ENCODE assay signal across 22 mouse cellular contexts in genomic region chr13:107394451-107394850, GRCm38 (mm10).
DNase-seq lines count a peak whose midpoint lies in the region; TF ChIP-seq lines count a peak whose summit lies in the region.
"Had no signal": no experiment of that assay in that cellular context is flagged by ENCODE, and none has a peak within 500 bp of the region (broad histone marks: within the 10 kb centered on the region; RNA-seq: fewer than 3 reads in every experiment).

No protein-coding gene starts in this region.

- TF ChIP-seq CTCF in kidney, adult 2 months (conservative IDR thresholded peaks at IDR 0.05; ENCODE audit: insufficient read depth, insufficient read length, low read depth, low read length), result no peak

- WGBS in kidney, adult 2 months, result 61% methylated on average over 1 of the region's 1 CpGs

- H3K27me3 ChIP-seq in kidney, adult 2 months (replicated peaks; ENCODE audit: control insufficient read depth, insufficient read depth, low read length), result no peaks in the 10 kb centered on the region
- H3K27me3 ChIP-seq: embryonic facial prominence, embryonic 12.5 days; embryonic facial prominence, embryonic 15.5 days; forebrain, embryonic 13.5 days; heart, embryonic 13.5 days; hindbrain, embryonic 12.5 days; hindbrain, embryonic 15.5 days had no signal

- no peak for TF ChIP-seq POLR2A in kidney, adult 2 months (IDR thresholded peaks at IDR 0.05; ENCODE audit: low read depth, low read length)

- H3K4me1 ChIP-seq in kidney, adult 2 months (ENCODE audit: control insufficient read depth, insufficient read depth, low read length), result peaks cover 3% of the 10 kb centered on the region; the same call in 1 of the 2 replicates
- H3K4me1 ChIP-seq: embryonic facial prominence, embryonic 12.5 days; embryonic facial prominence, embryonic 15.5 days; heart, embryonic 10.5 days; heart, embryonic 13.5 days; hindbrain, embryonic 15.5 days had no signal

- DNase-seq in adrenal gland, postnatal 14 days, result peak; percentile 4
- DNase-seq in adrenal gland, adult 2 months, result no peak
- DNase-seq in kidney, adult 2 months, result no peak
- DNase-seq in kidney, postnatal 10 days, result no peak
- peak; percentile 9 for DNase-seq in lung, postnatal 10 days
- DNase-seq in lung, postnatal 14 days, result no peak
- DNase-seq: adrenal gland, postnatal 10 days; cerebellum, adult 11 months; cerebellum, adult 2 months; cerebellum, adult 9-11 months; cerebellum, postnatal 25 days; gastrocnemius, postnatal 25 days; heart, adult 2 months had no signal

- H3K36me3 ChIP-seq in kidney, adult 2 months (ENCODE audit: control insufficient read depth, insufficient read depth, low read length), result no peaks in the 10 kb centered on the region
- H3K36me3 ChIP-seq: embryonic facial prominence, embryonic 12.5 days; embryonic facial prominence, embryonic 15.5 days; forebrain, embryonic 10.5 days; heart, embryonic 10.5 days; heart, embryonic 13.5 days; hindbrain, embryonic 12.5 days; hindbrain, embryonic 15.5 days had no signal

- peak overlapping the region; percentile 11 for H3K27ac ChIP-seq in kidney, adult 2 months (ENCODE audit: insufficient read depth, low read depth, low read length)
- H3K27ac ChIP-seq: embryonic facial prominence, embryonic 12.5 days; embryonic facial prominence, embryonic 15.5 days; forebrain, embryonic 10.5 days; forebrain, embryonic 13.5 days; heart, adult 2 months; heart, embryonic 10.5 days; heart, embryonic 13.5 days; hindbrain, embryonic 12.5 days; hindbrain, embryonic 15.5 days had no signal

- H3K4me3 ChIP-seq in kidney, adult 2 months (ENCODE audit: insufficient read depth, low read depth, low read length), result no peak overlapping the region
- H3K4me3 ChIP-seq: embryonic facial prominence, embryonic 12.5 days; embryonic facial prominence, embryonic 15.5 days; erythroblast, embryonic 14.5 days; forebrain, embryonic 10.5 days; forebrain, embryonic 13.5 days; heart, adult 2 months; heart, embryonic 10.5 days; heart, embryonic 13.5 days; hindbrain, embryonic 12.5 days; hindbrain, embryonic 15.5 days had no signal

Comparison
In these comparisons a context has a peak if more than half of its experiments do, and no peak if none do; other contexts are left out.
1. DNase-seq: peak in adrenal gland, postnatal 14 days (single experiment) and lung, postnatal 10 days (single experiment); none in adrenal gland, adult 2 months (single experiment), kidney, adult 2 months (single experiment), kidney, postnatal 10 days (single experiment) and lung, postnatal 14 days (single experiment).